Mouse (Mus musculus) liver, embryonic 11.5 days (tissue): ENCODE measurements around the gene Pacrg. TPM values are rescaled to one million over a fixed set of nuclear protein-coding genes. Genes with fewer than 3 reads are reported as not detected.
A peak's percentile ranks its signal among the peaks of the same experiment; 100 is the strongest.

Experiments used
- ATAC-seq: fragments of 200-750 bp; cut with Nextera tagmentation; replicated peaks from 2 replicates; pipeline ENCODE4 v1.8.0; 2017; ENCODE audit warnings: moderate number of reproducible peaks, mild to moderate bottlenecking, moderate TSS enrichment, moderate library complexity; ENCODE audit not compliant: low FRiP score
- DNase-seq: peaks from one replicate; pipeline ENCODE4 v3.0.0-alpha.2; 2017; ENCODE audit warnings: low spot score
- H3K27ac ChIP-seq: fragments of 300-500 bp; sonication (generic); 2 replicates; pipeline ENCODE4 v1.5.1; 2014; ENCODE audit warnings: mild to moderate bottlenecking, low read depth, low read length, control low read depth
- H3K27me3 ChIP-seq: fragments of 300-500 bp; sonication (generic); replicated peaks from 2 replicates; pipeline ENCODE4 v1.6.1; 2014; ENCODE audit warnings: low read length, mixed read lengths; ENCODE audit not compliant: control insufficient read depth, insufficient read depth
- H3K36me3 ChIP-seq: fragments of 300-500 bp; sonication (generic); 2 replicates; pipeline ENCODE4 v1.6.1; 2014; ENCODE audit warnings: mild to moderate bottlenecking, low read length, moderate library complexity, mixed read lengths; ENCODE audit not compliant: control insufficient read depth, insufficient read depth
- H3K4me1 ChIP-seq: fragments of 300-500 bp; sonication (generic); replicated peaks from 2 replicates; pipeline ENCODE4 v1.6.1; 2014; ENCODE audit warnings: low read length, mixed read lengths; ENCODE audit not compliant: control insufficient read depth, insufficient read depth
- H3K4me2 ChIP-seq: fragments of 300-500 bp; sonication (generic); 2 replicates; pipeline ENCODE4 v1.6.1; 2014; ENCODE audit warnings: mild to moderate bottlenecking, control low read depth, moderate library complexity
- H3K4me3 ChIP-seq: fragments of 300-500 bp; sonication (generic); 2 replicates; pipeline ENCODE4 v1.5.1; 2014; ENCODE audit warnings: low read depth, low read length, control low read depth
- H3K9ac ChIP-seq: fragments of 300-500 bp; sonication (generic); 2 replicates; pipeline ENCODE4 v1.6.1; 2014; ENCODE audit warnings: low read depth, low read length, control low read depth
- H3K9me3 ChIP-seq: fragments of 300-500 bp; sonication (generic); 2 replicates; pipeline ENCODE4 v1.6.1; 2016; ENCODE audit warnings: low read length, inconsistent platforms, mixed read lengths; ENCODE audit not compliant: control insufficient read depth
- WGBS: fragments of 180-500 bp; shearing (Covaris S2); extraction: QIAGEN DNeasy Blood & Tissue Kit; methylation state at CpG from one replicate; pipeline ENCODE4 v1.1.7; 2014; 5-methylcytosine and 5-hydroxymethylcytosine counted together
- polyA plus RNA-seq: library from polyadenylated mRNA; unstranded; fragments of >200 nt; fragmentation: Nextera tagmentation; extraction: Ambion mirVana; gene quantifications from 2 replicates; pipeline ENCODE4 v1.2.1, GENCODE M21; 2014

Gene Pacrg
- polyA plus RNA-seq, 1 experiment from 2014 or later = 0.41 TPM

- Histone ChIP-seq H3K9me3 (no peaks in the 10 kb centered on the region), H3K9ac (no peak overlapping the region), H3K4me3 (no peak overlapping the region), H3K4me1 (peaks cover 5% of the 10 kb centered on the region), H3K27ac (no peak overlapping the region), H3K36me3 (no peaks in the 10 kb centered on the region), H3K4me2 (peak overlapping the region; percentile 16; the same call in 1 of the 2 replicates), H3K27me3 (no peaks in the 10 kb centered on the region)
- WGBS = 18% methylated on average over 14 of the region's 14 CpGs
- DNase-seq = no peak
- peak; percentile 58; the same call in 1 of the 2 replicates for ATAC-seq
Observed at GRCm38 (mm10) chr17:10359466-10359865, 480.6 kb downstream of the Pacrg start.

- Histone ChIP-seq H3K36me3 (no peaks in the 10 kb centered on the region), H3K9ac (no peak overlapping the region), H3K27ac (no peak overlapping the region), H3K4me3 (no peak overlapping the region), H3K4me1 (peaks cover 5% of the 10 kb centered on the region), H3K27me3 (no peaks in the 10 kb centered on the region), H3K4me2 (no peak overlapping the region), H3K9me3 (no peaks in the 10 kb centered on the region)
- DNase-seq = no peak
- no peak for ATAC-seq
- WGBS = 86% methylated on average over 12 of the region's 12 CpGs
Observed at GRCm38 (mm10) chr17:10357348-10357747, 482.8 kb downstream of the Pacrg start.

GRCm38 (mm10) chr17:10356294-10356693 is 483.8 kb downstream of the Pacrg start:
- H3K4me3 ChIP-seq = no peak overlapping the region
- H3K4me2 ChIP-seq = no peak overlapping the region
- no peak overlapping the region for H3K9ac ChIP-seq
- WGBS = 49% methylated on average over 6 of the region's 6 CpGs
- H3K27ac ChIP-seq = no peak overlapping the region
- H3K36me3 ChIP-seq = no peaks in the 10 kb centered on the region
- DNase-seq (no peak), ATAC-seq (no peak)
- H3K9me3 ChIP-seq = no peaks in the 10 kb centered on the region
- H3K27me3 ChIP-seq = no peaks in the 10 kb centered on the region
- peaks cover 5% of the 10 kb centered on the region for H3K4me1 ChIP-seq

- Histone ChIP-seq H3K9me3 (no peaks in the 10 kb centered on the region), H3K4me1 (peaks cover 5% of the 10 kb centered on the region), H3K9ac (no peak overlapping the region), H3K4me3 (no peak overlapping the region), H3K36me3 (no peaks in the 10 kb centered on the region), H3K4me2 (no peak overlapping the region), H3K27me3 (no peaks in the 10 kb centered on the region), H3K27ac (no peak overlapping the region)
- no peak for ATAC-seq
- WGBS = 30% methylated on average over 8 of the region's 8 CpGs
- DNase-seq = no peak
Observed at GRCm38 (mm10) chr17:10355746-10356145, 484.4 kb downstream of the Pacrg start.

Other genes with a start within 250 kb of the Pacrg start
- gene Prkn, start 73 bp upstream of the Pacrg start, polyA plus RNA-seq = 0.14 and 0.55 TPM in 2 replicates